Mouse (Mus musculus): ENCODE measurements at regions not wholly inside any gene's neighbourhood (a gene's known extent, or its start where the extent isn't known, plus 50 kb on each side); places are given as distances from the start of the nearest gene placed in this dataset.

- DNase-seq, result no peak
Observed at GRCm38 (mm10) chr14:24955891-24956410, 469.0 kb downstream of the Rps24 start.

DNA sequence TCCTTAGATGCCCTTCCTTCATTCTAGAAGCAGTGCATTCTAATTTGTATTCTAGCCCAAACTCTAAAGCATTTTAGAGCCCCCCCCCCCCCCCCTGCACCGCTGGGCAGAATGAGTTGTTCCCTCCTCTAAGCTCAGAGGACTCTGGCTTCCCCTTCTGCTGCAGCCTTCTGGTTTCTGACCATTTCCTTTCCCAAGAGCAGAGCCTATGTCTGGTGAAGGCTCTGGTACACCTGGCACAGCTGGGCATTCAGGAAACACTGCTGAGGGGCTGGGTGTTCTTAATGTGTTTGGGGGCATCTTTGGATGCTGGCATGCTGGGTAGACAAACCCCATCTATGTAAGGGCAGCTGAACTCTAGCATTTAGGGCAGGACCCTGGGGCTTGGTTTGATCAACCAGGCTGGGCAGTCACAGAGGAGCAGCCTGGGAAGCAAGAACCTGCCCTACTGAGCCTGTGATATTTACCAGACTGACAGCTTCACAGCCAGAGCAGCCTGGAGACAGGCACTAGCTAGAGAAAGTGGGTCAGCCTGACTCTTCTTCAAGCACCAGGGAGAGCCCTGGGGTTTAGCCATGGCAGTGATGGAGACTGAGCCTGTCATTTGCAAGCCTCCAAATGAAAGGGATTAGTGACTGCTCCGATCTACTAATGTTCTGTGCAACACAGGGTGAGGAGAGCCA lies 469.7 kb downstream of the Rps24 start:
- DNase-seq, result no peak

DNA sequence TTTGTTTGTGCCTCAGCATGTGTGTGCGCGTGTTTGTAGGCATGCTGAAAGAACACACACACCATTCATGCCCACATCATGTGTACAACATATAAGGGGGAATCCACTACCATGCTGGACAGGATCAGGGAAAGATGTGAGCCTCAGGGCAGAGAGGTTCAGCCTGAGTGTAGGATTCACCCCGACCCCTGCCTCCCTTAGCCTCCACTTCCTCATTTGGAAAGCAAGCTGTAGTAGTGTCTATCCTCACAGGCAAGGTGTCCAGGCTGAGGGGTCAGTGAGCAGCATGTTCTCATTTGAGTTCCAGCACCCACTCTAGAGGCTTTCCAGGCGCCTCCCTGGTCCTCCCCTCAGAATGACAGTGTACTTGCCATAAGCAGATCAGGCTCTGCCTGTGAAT lies 470.5 kb downstream of the Rps24 start:
- DNase-seq, result no peak

GRCm38 (mm10) chr14:24958821-24959220 lies 471.9 kb downstream of the Rps24 start:
- no peak for DNase-seq

GRCm38 (mm10) chr14:24959401-24959800 lies 472.5 kb downstream of the Rps24 start:
- no peak for DNase-seq

- peak; percentile 62 for DNase-seq
Observed at GRCm38 (mm10) chr14:24960082-24960482, 473.2 kb downstream of the Rps24 start.

DNA sequence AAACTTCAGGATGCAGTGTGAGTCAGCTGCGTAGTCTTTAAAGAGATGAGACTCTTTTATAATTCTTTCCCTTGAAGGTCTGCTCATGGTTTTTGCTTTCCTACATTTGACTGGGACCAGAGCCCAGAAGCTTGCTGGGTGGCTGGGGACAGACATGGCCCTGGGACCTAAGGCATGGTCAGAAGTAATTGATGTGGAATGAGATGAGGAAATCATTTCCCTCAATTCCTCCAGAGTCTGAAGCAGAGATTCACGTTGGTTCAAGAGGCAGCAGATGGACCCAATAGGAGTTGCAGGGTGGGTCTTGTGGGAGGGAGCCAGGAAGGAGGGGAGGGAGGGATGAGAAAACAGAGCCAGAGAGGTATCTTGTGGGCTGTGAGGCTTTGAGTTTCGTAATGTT lies 473.9 kb downstream of the Rps24 start:
- DNase-seq, result no peak

DNA sequence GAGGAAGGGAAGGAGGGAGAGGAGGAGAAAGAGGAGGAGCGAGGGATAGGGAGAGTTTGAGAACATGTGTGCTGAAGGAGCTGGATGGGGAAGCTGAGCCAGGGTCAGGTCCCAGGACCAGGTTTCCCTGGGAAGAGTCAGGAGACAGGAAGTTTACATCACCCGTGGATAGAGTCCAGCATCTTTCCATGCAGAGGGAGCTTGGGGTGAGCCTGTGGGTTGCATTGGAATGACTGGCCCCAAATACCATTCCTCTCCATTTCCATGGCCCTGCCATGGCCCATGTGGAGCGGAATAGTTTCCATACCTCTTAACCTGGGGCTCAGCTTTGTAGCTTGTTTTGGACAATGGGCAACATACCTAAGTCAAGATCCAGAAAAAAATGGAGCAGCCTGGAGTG lies 474.8 kb downstream of the Rps24 start:
- DNase-seq, result no peak

GRCm38 (mm10) chr14:24969584-24969983 lies 482.7 kb downstream of the Rps24 start:
- DNase-seq, result no peak

DNA sequence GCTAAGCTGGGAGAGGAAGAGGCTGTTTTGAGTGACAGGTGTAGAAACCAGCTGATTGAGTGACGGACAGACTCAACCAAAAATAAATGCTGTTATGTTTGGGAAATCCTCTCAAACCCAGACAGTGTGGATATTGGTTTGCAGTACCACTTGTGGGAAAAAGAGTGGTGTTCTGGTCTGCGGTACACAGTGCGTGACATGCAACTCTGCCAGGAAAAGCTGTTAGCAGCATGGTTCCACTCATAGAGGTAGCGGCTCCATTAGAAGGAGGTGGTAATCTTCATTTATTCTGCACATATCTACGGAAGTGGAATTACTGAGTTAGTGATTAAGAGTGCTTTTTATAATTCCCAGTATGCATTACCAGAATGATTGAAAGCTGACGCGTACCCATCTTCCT lies 485.4 kb downstream of the Rps24 start:
- DNase-seq, result no peak

- no peak for DNase-seq
Observed at GRCm38 (mm10) chr14:24973039-24973438, 485.9 kb upstream of the Zmiz1 start.

DNA sequence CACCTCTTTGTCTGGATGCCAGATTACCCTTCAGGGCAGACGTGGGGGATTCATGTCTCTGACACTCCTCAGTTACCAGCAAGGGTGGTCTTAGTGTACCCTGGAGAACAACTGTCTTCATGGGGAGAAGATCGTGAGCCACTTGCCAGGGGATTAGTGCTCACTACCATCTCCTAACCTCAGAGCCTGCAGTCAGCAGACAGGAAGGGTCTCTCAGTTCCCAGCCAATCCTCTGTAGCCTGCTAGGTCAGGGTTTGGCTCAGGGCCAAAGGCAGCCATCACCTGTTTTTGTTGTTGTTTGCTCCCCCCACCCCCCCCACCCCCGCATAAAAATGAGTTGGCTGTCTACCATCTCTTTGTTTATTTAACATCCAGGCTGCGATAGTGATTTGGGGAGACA lies 485.4 kb upstream of the Zmiz1 start:
- no peak for DNase-seq

GRCm38 (mm10) chr14:24982489-24982888 lies 476.5 kb upstream of the Zmiz1 start:
- no peak for DNase-seq

DNA sequence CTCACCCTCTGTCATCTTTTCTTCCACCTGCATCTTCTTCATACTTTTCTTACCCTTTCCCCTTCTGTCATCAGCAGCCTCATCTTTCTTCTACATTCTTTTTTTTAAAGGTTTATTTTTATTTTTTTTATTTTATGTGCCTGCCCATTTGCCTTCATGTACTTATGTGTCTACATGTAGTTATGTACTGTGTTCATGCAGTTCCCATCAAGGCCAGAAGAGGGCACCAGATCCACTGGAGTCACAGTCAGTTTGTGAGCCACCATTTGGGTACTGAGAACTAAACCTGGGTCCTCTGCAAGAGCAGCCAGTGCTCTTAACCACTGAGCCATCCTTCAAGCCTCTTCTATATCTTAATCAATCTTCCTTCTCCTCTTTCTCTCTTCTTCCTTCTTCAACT lies 475.7 kb upstream of the Zmiz1 start:
- DNase-seq, result no peak

GRCm38 (mm10) chr14:24985806-24986359 lies 473.1 kb upstream of the Zmiz1 start:
- no peak for DNase-seq

DNA sequence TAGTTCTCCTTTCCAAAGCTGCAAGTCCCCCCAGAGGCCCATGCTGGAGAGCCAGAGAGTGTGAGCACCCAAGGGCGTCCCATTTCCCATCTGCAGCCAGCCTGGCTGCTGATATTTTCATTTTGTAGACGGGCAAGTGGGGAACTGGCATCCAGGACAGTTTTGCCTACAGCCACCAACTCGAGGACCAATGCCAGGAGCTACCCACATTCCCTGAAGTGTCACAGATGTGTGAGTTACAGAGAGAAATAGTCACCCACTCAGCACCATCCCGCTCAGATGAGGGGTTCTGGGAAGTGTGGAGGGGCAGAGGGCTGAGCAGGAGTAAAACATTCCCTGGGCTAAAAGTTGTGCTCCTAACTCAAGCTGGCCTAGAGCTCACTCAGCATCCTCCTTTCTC lies 472.6 kb upstream of the Zmiz1 start:
- no peak for DNase-seq

DNA sequence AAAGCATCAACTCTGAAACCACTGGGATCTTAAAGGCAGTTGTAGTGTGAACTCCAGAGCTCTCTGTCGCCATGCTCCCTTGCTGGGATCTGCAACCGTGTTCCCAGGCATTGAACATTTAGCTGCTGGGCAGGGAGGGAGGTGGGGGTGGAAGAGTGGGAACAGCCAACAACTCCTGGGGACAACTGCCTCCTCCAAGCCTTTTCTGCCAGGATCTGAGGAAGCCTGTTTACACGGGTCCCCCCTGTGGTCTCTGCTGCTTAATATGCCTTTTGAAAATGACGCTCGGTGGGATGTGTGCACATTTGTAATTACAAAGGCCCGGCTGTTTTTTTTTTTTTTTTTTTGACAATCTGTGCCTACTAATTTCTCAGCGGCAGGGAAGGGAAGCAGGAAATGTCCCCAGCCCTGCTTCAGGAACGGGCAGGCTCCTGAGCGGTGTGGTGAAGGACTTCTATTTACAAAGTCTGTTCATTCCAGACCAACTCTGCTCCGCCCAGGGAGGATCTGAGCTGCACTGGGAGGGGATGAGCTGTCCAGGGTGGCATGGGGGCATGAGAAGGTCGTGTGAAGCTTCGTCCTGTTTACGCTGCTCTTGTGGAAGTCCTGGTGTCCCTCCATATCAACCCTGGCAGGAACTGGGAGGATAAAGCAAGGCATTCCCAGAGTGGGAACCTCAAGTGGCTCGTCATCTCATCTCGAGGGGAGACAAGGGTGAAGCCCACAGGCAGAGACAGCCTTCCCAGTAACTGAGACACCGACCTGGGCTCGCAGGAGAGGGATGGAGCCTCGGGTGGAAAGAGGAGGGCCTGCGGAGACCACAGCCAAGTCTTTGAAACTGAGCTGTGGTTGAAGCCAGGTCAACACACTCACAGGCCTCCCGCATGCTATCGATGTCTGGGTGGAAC lies 465.0 kb upstream of the Zmiz1 start:
- no peak for DNase-seq

GRCm38 (mm10) chr14:24995226-24995625 lies 463.8 kb upstream of the Zmiz1 start:
- no peak for DNase-seq

DNA sequence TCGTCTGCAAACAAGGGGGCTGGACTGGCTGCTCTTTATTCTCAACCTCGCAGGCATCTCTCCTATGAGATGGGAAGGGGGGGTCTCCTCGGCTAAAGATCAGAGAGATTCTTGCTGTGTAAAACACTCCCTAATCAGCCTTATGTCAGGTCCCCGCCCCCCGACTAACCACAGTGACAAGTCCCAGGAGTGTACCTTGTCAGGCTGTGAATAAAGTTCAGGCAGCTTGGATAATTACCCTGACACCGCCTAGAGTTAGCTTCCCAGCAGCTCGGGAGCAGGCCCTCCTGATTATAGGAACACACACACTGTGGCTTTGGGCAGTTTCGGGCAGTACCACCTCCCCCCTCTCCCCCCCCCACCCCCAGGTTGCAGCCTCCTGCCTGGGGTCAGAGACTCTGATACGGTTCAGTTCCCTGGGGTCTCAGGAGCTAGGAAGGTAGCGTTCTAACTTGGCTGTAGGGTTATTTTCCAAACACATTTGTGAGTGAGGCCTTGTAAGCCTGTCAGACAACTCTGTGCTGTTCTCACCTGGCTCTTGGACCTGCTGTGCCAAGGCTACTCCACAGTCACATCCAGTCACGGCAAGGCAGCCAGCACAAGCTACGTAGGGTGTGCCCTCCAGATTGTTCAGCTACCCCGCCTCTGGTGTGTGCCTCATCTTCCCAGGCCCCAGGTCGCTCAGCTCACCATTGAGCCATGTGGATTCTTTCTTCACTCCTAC lies 461.0 kb upstream of the Zmiz1 start:
- no peak for DNase-seq

GRCm38 (mm10) chr14:24999008-24999572 lies 459.9 kb upstream of the Zmiz1 start:
- DNase-seq, result no peak

DNA sequence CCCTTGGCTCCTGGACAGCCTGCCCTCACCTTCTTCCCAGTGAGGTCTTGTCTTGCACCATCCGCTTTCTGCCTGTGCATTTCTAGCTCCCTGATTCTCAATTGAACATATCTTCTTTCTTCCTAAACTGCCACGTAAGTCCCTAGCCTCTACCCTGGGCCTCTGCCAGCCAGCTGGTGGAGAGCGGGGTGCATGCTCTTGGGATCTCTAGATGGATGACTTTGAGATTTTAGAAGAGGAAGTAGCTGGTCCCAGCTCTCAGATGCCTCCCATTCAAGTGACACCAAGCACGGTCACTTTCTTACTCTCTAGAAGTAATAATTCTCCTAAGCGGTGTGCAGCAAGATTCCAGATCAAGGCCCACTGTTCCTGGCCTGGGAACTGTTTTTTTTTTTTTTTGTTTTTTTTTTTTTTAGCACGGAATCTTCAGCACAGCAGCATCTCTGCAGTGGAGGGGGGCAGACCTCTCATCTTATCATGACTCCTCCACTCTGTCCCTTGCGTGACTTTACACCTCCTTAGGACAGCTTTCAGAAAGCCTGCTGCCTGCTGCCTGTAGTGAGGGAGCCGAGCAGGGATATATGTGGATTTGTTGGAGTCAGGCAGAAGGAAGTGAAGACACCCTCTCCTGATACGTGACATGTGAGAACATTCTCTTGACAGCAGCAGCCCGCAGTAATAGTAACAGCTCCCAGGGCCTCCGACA lies 453.6 kb upstream of the Zmiz1 start:
- no peak for DNase-seq

- no peak for DNase-seq
Observed at GRCm38 (mm10) chr14:25011926-25012325, 447.1 kb upstream of the Zmiz1 start.
